Mouse (Mus musculus) adrenal gland, adult 2 months (tissue): ENCODE data around the gene Mmp11. TPM values are rescaled to one million over a fixed set of nuclear protein-coding genes. Genes with fewer than 3 reads are reported as not detected.

ENCODE experiments used
- DNase-seq: peaks from one replicate; pipeline ENCODE4 v3.0.0; 2021
- long read RNA-seq: library from polyadenylated mRNA; stranded (forward); transcript quantifications from one replicate; pipeline ENCODE4 v2.0.0, GENCODE M21; 2021
- polyA plus RNA-seq: library from polyadenylated mRNA; depleted of rRNA; stranded (reverse); fragments of >200 nt; gene quantifications from 2 replicates; pipeline ENCODE4 v1.2.3, GENCODE M21; 2012; rRNA removed
- total RNA-seq, 2 experiments: library from RNA; stranded (reverse); gene quantifications; 2 replicates each; pipeline ENCODE4 v1.2.3; 2021

Mmp11 gene
- 10 to 100 TPM in 1 of 2 experiments, 1 to 10 TPM in 1; 5.1 to 14.8 TPM for total RNA-seq
- 26.7 and 48.0 TPM in 2 replicates for polyA plus RNA-seq
- long read RNA-seq, transcript Mmp11-201 (8 exons, 2,288 nt): major isoform, 6 of 14 reads
- long read RNA-seq, partial matches to known transcripts: 0 of 14 reads
- long read RNA-seq, other reads (novel, unspliced or antisense): 7 of 14 reads

- peak; percentile 91 for DNase-seq
Measured at GRCm38 (mm10) chr10:75935680-75936541, at the start of gene Mmp11. Gene Mmp11, minus strand, starts transcription at chr10:75936496.

GRCm38 (mm10) chr10:75979432-75979831 lies 43.1 kb upstream of the Mmp11 start:
- DNase-seq: no peak

- DNase-seq: no peak
Measured at GRCm38 (mm10) chr10:75978835-75979157, 42.5 kb upstream of the Mmp11 start.

- DNase-seq: no peak
Measured at GRCm38 (mm10) chr10:75978119-75978834, 42.0 kb upstream of the Mmp11 start.

GRCm38 (mm10) chr10:75975216-75975615 lies 38.9 kb upstream of the Mmp11 start:
- DNase-seq: no peak

- no peak for DNase-seq
Measured at GRCm38 (mm10) chr10:75973846-75974245, 37.5 kb upstream of the Mmp11 start.

- DNase-seq: no peak
Measured at GRCm38 (mm10) chr10:75954381-75954811, 18.1 kb upstream of the Mmp11 start, which contains the start of gene Gm5134. Gene Gm5134, plus strand, starts transcription at chr10:75954514.

- peak; percentile 47 for DNase-seq
Measured at GRCm38 (mm10) chr10:75951424-75952050, 15.2 kb upstream of the Mmp11 start.

GRCm38 (mm10) chr10:75950791-75951210 lies 14.5 kb upstream of the Mmp11 start:
- DNase-seq: peak; percentile 44

- DNase-seq: no peak
Measured at GRCm38 (mm10) chr10:75949053-75950045, 13.1 kb upstream of the Mmp11 start.

GRCm38 (mm10) chr10:75948079-75948478 lies 11.8 kb upstream of the Mmp11 start:
- no peak for DNase-seq

- DNase-seq: no peak
Measured at GRCm38 (mm10) chr10:75945896-75946295, 9.6 kb upstream of the Mmp11 start.

- no peak for DNase-seq
Measured at GRCm38 (mm10) chr10:75945213-75945612, 8.9 kb upstream of the Mmp11 start.

- DNase-seq: peak; percentile 60
Measured at GRCm38 (mm10) chr10:75944066-75944772, 7.9 kb upstream of the Mmp11 start.

- no peak for DNase-seq
Measured at GRCm38 (mm10) chr10:75942736-75943477, 6.6 kb upstream of the Mmp11 start, which contains the start of gene Vpreb3. Gene Vpreb3, plus strand, starts transcription at chr10:75943057.

- DNase-seq: no peak
Measured at GRCm38 (mm10) chr10:75941042-75941824, 4.9 kb upstream of the Mmp11 start.

- no peak for DNase-seq
Measured at GRCm38 (mm10) chr10:75940520-75940919, 4.2 kb upstream of the Mmp11 start, which contains the start of gene Gm867. Gene Gm867, minus strand, starts transcription at chr10:75940672.

- peak; percentile 59 for DNase-seq
Measured at GRCm38 (mm10) chr10:75939481-75940234, 3.4 kb upstream of the Mmp11 start.
